ENCODE assay signal across 30 mouse cellular contexts in genomic region chr2:117862301-117862700, GRCm38 (mm10).
A peak's percentile ranks its signal among the peaks of the same experiment; 100 is the strongest.
DNase-seq lines count a peak whose midpoint lies in the region; ATAC-seq and TF ChIP-seq lines count a peak whose summit lies in the region.
"Had no signal": no experiment of that assay in that cellular context is flagged by ENCODE, and none has a peak within 500 bp of the region (broad histone marks: within the 10 kb centered on the region; RNA-seq: fewer than 3 reads in every experiment).

No protein-coding gene starts in this region.

- H3K36me3 ChIP-seq in forebrain, embryonic 10.5 days (replicated peaks): no peaks in the 10 kb centered on the region
- no peaks in the 10 kb centered on the region for H3K36me3 ChIP-seq in forebrain, postnatal 0 days (ENCODE audit: insufficient read depth)
- no peaks in the 10 kb centered on the region for H3K36me3 ChIP-seq in hindbrain, embryonic 11.5 days (ENCODE audit: control insufficient read depth, insufficient read depth, low read length)
- no peaks in the 10 kb centered on the region for H3K36me3 ChIP-seq in hindbrain, embryonic 16.5 days (ENCODE audit: control insufficient read depth, insufficient read depth, low read length)
- H3K36me3 ChIP-seq: embryonic facial prominence, embryonic 12.5 days; intestine, embryonic 15.5 days; limb, embryonic 13.5 days; lung, embryonic 15.5 days; neural tube, embryonic 12.5 days; stomach, embryonic 15.5 days had no signal

- ATAC-seq in forebrain, postnatal 0 days: no peak
- no peak for ATAC-seq in hindbrain, embryonic 11.5 days (ENCODE audit: low FRiP score)
- no peak for ATAC-seq in hindbrain, embryonic 16.5 days
- ATAC-seq: hindbrain, postnatal 0 days; intestine, embryonic 15.5 days; midbrain, embryonic 16.5 days had no signal

- TF ChIP-seq CTCF in forebrain, postnatal 0 days (IDR thresholded peaks at IDR 0.05; ENCODE audit: low read depth): no peak

- H3K27me3 ChIP-seq in forebrain, embryonic 10.5 days (ENCODE audit: poor library complexity, severe bottlenecking): no peaks in the 10 kb centered on the region
- no peaks in the 10 kb centered on the region for H3K27me3 ChIP-seq in forebrain, postnatal 0 days (ENCODE audit: insufficient read depth, low read length)
- no peaks in the 10 kb centered on the region for H3K27me3 ChIP-seq in hindbrain, embryonic 11.5 days (ENCODE audit: control insufficient read depth, insufficient read depth, low read length)
- no peaks in the 10 kb centered on the region for H3K27me3 ChIP-seq in hindbrain, embryonic 16.5 days (replicated peaks; ENCODE audit: control insufficient read depth, insufficient read depth, low read length)
- H3K27me3 ChIP-seq: embryonic facial prominence, embryonic 12.5 days; intestine, embryonic 15.5 days; limb, embryonic 13.5 days; lung, embryonic 15.5 days; megakaryocyte, embryonic 14.5 days; neural tube, embryonic 12.5 days; stomach, embryonic 15.5 days had no signal

- H3K9ac ChIP-seq in forebrain, postnatal 0 days: no peak overlapping the region
- no peak overlapping the region for H3K9ac ChIP-seq in hindbrain, embryonic 11.5 days (ENCODE audit: low read depth, low read length)
- no peak overlapping the region for H3K9ac ChIP-seq in hindbrain, embryonic 16.5 days (ENCODE audit: low read depth, low read length)
- H3K9ac ChIP-seq: embryonic facial prominence, embryonic 12.5 days; intestine, embryonic 15.5 days; limb, embryonic 13.5 days; lung, embryonic 15.5 days; neural tube, embryonic 12.5 days; stomach, embryonic 15.5 days had no signal

- 39% methylated on average over 3 of the region's 3 CpGs for WGBS in forebrain, embryonic 10.5 days
- 48% methylated on average over 3 of the region's 3 CpGs for WGBS in forebrain, postnatal 0 days
- 21% methylated on average over 3 of the region's 3 CpGs for WGBS in hindbrain, embryonic 11.5 days
- WGBS in hindbrain, embryonic 16.5 days: 39% methylated on average over 3 of the region's 3 CpGs

- H3K27ac ChIP-seq in forebrain, embryonic 10.5 days: peak overlapping the region; percentile 6; the same call in 1 of the 2 replicates
- H3K27ac ChIP-seq in forebrain, postnatal 0 days (ENCODE audit: low read depth, low read length): no peak overlapping the region
- no peak overlapping the region for H3K27ac ChIP-seq in hindbrain, embryonic 11.5 days (ENCODE audit: low read depth, low read length)
- no peak overlapping the region for H3K27ac ChIP-seq in hindbrain, embryonic 16.5 days (ENCODE audit: low read depth, low read length)
- H3K27ac ChIP-seq in brown adipose tissue, adult 24 weeks (replicated peaks; ENCODE audit: low read depth, low read length): peak overlapping the region; percentile 55
- H3K27ac ChIP-seq: embryonic facial prominence, embryonic 12.5 days; hindbrain, postnatal 0 days; intestine, embryonic 15.5 days; layer of hippocampus, adult 2 months; limb, embryonic 13.5 days; lung, embryonic 15.5 days; neural tube, embryonic 12.5 days; stomach, embryonic 15.5 days had no signal

- peaks cover 15% of the 10 kb centered on the region for H3K4me1 ChIP-seq in forebrain, embryonic 10.5 days
- no peaks in the 10 kb centered on the region for H3K4me1 ChIP-seq in forebrain, postnatal 0 days (ENCODE audit: insufficient read depth)
- no peaks in the 10 kb centered on the region for H3K4me1 ChIP-seq in hindbrain, embryonic 11.5 days (replicated peaks; ENCODE audit: control insufficient read depth, insufficient read depth, low read length)
- no peaks in the 10 kb centered on the region for H3K4me1 ChIP-seq in hindbrain, embryonic 16.5 days (ENCODE audit: control insufficient read depth, insufficient read depth, low read depth, low read length)
- H3K4me1 ChIP-seq in brown adipose tissue, adult 24 weeks (ENCODE audit: control insufficient read depth, insufficient read depth, insufficient read length, low read length): peaks cover 11% of the 10 kb centered on the region; the same call in 1 of the 2 replicates
- H3K4me1 ChIP-seq: embryonic facial prominence, embryonic 12.5 days; intestine, embryonic 15.5 days had no signal

- no peak overlapping the region for H3K4me3 ChIP-seq in forebrain, embryonic 10.5 days
- H3K4me3 ChIP-seq in forebrain, postnatal 0 days (ENCODE audit: low read depth, low read length): no peak overlapping the region
- no peak overlapping the region for H3K4me3 ChIP-seq in hindbrain, embryonic 11.5 days (ENCODE audit: low read depth, low read length)
- no peak overlapping the region for H3K4me3 ChIP-seq in hindbrain, embryonic 16.5 days (ENCODE audit: low read length)
- H3K4me3 ChIP-seq in brown adipose tissue, adult 24 weeks (ENCODE audit: insufficient read depth, low read depth, low read length): no peak overlapping the region
- H3K4me3 ChIP-seq: embryonic facial prominence, embryonic 12.5 days; intestine, embryonic 15.5 days; layer of hippocampus, adult 2 months; limb, embryonic 13.5 days; lung, embryonic 15.5 days; megakaryocyte, embryonic 14.5 days; myocyte; neural tube, embryonic 12.5 days; stomach, embryonic 15.5 days had no signal

- no peaks in the 10 kb centered on the region for H3K9me3 ChIP-seq in forebrain, embryonic 10.5 days
- no peaks in the 10 kb centered on the region for H3K9me3 ChIP-seq in forebrain, postnatal 0 days (ENCODE audit: low read length)
- H3K9me3 ChIP-seq in hindbrain, embryonic 11.5 days (ENCODE audit: control insufficient read depth, low read length): no peaks in the 10 kb centered on the region
- H3K9me3 ChIP-seq in hindbrain, embryonic 16.5 days (ENCODE audit: control insufficient read depth, low read length): no peaks in the 10 kb centered on the region
- H3K9me3 ChIP-seq: embryonic facial prominence, embryonic 12.5 days; intestine, embryonic 15.5 days; limb, embryonic 13.5 days; lung, embryonic 15.5 days; megakaryocyte, embryonic 14.5 days; neural tube, embryonic 12.5 days; stomach, embryonic 15.5 days had no signal

- DNase-seq in forebrain, embryonic 10.5 days (ENCODE audit: extremely low spot score, low spot score): no peak
- DNase-seq in forebrain, postnatal 0 days: no peak
- peak; percentile 14 for DNase-seq in hindbrain, embryonic 11.5 days (ENCODE audit: low spot score)
- DNase-seq in testis, postnatal 14 days (ENCODE audit: low spot score): no peak
- no peak for DNase-seq in thymus, postnatal 0 days (ENCODE audit: low spot score)
- DNase-seq: adrenal gland, postnatal 14 days; cerebellum, adult 18-20 months; cerebellum, postnatal 10 days; gastrocnemius, postnatal 10 days; heart, postnatal 4 days; kidney, adult 2 months; kidney, postnatal 36 days; lung, postnatal 4 days; right cerebral cortex, postnatal 14 days; thymus, postnatal 25 days had no signal

- H3K4me2 ChIP-seq in forebrain, postnatal 0 days (ENCODE audit: low read depth): no peak overlapping the region
- no peak overlapping the region for H3K4me2 ChIP-seq in hindbrain, embryonic 11.5 days (replicated peaks; ENCODE audit: low read depth, low read length)
- H3K4me2 ChIP-seq in hindbrain, embryonic 16.5 days (ENCODE audit: low read length): no peak overlapping the region
- H3K4me2 ChIP-seq: embryonic facial prominence, embryonic 12.5 days; heart, embryonic 11.5 days; intestine, embryonic 15.5 days; limb, embryonic 13.5 days; liver, embryonic 11.5 days; lung, embryonic 15.5 days; neural tube, embryonic 12.5 days; stomach, embryonic 15.5 days had no signal

Comparison
In these comparisons a context has a peak if more than half of its experiments do, and no peak if none do; other contexts are left out.
1. H3K27ac ChIP-seq: peak in forebrain, embryonic 10.5 days (single experiment) and brown adipose tissue, adult 24 weeks (single experiment); none in forebrain, postnatal 0 days (single experiment), hindbrain, embryonic 11.5 days (single experiment) and hindbrain, embryonic 16.5 days (single experiment).